Mouse (Mus musculus) heart, adult 2 months (tissue): ENCODE results near the gene Mybl2.

Experiments
- CTCF ChIP-seq: fragments of 200-600 bp; IDR thresholded peaks from 2 replicates; pipeline ENCODE4 v1.8.1; 2022; ENCODE audit warnings: antibody characterized with exemption, mild to moderate bottlenecking, moderate library complexity
- POLR2A ChIP-seq: fragments of 200-500 bp; IDR thresholded peaks from 2 replicates; pipeline ENCODE4 v1.6.1; 2011; ENCODE audit warnings: mild to moderate bottlenecking, low read depth, low read length, control low read depth; ENCODE audit not compliant: insufficient read depth

GRCm38 (mm10) chr2:163130837-163131236 lies 76.3 kb downstream of the Mybl2 start:
- TF ChIP-seq POLR2A (no peak), CTCF (no peak)
